Mouse (Mus musculus): Measurements from ENCODE around the gene Gle1.

The Gle1 gene

DNA sequence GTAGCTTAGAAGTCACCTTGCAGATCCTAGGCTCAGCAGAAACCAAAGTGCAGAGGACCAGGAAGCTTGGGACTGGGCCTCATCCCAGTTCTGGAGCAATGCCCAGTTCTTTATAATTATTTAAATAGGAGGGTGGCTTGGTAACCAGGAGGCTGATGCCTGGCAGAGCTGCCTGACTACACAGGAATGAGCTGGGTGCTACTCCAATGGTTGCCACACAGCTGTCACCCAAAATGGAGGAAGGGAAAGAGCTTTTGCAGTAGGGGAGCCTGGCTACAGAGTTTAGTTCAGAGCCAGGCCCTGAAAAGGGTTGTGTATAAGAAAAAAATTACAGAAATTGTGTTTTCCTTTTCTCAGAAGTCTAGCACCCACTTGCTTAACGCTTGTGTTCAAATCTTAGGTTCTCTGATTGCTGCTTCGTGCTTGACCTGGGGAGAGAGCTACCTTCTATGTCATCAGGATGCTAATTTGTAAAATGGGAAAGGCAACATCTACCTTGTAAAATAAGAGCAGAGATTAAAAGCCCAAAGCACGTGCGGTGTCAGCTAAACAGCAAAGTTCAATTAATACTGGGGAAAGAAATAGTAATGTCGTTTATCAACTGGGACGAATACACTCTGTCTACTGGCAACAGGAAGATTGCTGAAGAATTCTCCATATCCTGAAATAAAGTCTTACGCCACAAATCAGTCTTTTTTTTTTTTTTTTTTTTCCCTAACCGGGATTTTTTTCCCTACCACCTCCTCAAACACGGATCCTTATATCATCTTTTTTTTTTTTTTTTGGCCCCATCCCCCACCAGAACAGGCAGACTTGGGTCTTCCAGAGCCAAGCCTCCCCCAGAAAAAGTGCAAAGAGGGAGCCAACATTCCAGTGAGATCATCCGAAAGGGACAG is 29.4 kb downstream of the Gle1 start:
- DNase-seq (ENCODE audit: low spot score): peak; percentile 77

DNA sequence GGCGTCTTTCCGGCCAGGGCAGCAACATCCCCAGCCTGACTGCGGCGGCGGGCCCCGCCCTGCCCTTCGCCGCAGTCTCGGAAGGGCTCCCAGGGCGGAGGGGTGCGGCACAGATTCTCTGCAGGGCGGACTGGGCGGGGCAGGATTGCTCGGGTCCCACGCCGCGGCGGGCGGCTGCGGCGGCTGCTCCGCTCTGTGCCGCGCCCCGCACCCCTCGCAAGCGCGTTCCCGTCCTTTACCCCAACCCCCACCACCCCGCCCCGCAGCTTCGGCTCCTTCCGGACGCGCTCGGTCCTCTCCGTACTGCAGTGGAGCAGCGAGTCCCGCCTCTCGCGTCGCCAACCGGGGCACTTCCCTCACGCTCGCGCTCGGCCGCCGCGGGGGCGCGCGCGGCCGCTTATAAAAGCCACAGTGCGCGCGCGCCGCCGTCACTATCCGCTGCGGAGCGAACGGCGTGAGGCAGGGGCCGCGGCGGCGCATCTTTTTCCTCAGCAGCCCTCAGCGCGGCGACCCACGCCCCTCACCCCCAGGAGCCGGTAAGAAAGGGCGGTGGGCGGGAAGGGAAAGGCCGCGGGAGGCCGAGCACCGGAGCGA is 30.1 kb downstream of the Gle1 start, which contains the start of gene Sptan1:
TSS of gene Sptan1 (plus strand) at position 311 of the 594 bp plus-strand sequence.
- DNase-seq (ENCODE audit: low spot score): peak; percentile 95

DNA sequence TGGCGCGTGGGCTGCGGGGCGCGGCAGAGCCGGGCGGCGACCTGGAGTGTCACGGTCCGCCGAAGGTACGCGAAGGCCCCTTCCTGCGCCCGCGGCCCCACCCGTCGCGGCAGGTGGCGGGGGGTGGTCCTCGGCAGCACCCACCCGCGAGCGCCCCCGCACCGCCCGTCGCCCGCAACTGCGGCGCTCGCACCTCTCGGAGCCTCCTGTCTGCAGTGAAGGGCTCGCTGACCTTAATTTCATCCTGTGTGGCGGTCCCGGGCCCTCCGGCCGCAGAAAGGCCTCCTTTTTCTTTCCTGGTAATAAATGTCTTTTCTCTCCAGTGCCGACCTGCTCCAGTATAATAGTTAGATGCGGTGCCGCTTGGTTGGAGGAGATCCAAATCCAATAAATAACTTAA is 30.7 kb downstream of the Gle1 start:
- DNase-seq (ENCODE audit: low spot score): no peak

DNA sequence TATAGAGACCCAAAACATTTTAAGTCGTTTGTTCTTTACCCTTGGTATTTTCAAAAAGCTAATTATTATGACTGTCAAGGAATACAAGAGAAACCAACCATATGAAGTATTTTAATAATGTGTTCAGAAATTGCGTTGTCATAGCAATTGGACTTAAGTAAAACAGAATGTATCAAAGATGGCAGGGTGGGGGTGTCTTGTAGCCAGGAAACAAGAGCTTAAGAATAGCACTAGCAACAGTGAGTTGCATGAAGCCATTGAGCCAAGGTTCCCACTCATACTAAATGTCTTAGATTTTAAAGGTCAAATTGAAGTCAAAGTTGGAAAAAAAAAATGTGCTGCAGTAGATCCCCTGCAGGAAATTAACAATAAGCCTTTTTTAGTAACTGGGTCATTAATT is 31.6 kb downstream of the Gle1 start:
- no peak for DNase-seq (ENCODE audit: low spot score)

DNA sequence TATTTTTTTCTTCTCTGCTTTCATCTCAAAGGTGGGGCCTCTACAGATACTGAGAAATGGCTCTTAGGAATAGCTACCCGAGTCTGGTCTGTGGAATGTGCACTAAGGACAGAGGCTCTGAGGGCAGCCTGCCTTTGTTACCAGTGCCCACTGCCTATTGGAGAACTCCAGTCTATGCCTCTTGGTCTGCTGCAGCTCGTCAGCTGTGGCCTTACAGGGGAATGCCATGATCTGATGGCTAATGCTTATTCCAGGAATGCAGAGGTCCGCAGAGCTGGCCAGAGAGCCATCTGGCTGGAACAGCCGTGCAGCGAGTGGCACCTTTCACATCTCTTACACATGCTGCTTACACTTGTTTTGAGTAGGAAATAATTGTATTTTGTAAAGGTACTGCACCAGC is 32.5 kb downstream of the Gle1 start:
- no peak for DNase-seq (ENCODE audit: low spot score)

DNA sequence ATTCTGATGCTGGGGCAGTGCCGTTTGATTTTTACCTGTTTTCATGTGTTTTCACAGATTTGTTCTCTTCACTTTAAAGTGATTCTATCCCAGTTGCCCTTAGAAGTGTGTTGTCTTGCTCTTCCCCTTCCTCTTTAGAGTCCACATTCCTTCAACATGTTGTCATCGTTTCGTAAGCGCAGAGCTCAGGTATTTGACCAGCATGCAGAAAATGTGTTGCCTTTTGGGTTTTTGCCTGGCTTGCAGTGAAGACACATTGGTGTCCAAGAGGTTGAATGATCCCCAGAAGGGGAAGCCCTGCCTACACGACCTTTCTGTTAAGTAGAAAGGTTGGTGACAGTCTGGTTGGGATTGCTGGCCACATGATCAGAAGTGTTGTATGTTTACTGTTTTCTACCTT is 33.4 kb downstream of the Gle1 start:
- peak; percentile 56 for DNase-seq (ENCODE audit: low spot score)

DNA sequence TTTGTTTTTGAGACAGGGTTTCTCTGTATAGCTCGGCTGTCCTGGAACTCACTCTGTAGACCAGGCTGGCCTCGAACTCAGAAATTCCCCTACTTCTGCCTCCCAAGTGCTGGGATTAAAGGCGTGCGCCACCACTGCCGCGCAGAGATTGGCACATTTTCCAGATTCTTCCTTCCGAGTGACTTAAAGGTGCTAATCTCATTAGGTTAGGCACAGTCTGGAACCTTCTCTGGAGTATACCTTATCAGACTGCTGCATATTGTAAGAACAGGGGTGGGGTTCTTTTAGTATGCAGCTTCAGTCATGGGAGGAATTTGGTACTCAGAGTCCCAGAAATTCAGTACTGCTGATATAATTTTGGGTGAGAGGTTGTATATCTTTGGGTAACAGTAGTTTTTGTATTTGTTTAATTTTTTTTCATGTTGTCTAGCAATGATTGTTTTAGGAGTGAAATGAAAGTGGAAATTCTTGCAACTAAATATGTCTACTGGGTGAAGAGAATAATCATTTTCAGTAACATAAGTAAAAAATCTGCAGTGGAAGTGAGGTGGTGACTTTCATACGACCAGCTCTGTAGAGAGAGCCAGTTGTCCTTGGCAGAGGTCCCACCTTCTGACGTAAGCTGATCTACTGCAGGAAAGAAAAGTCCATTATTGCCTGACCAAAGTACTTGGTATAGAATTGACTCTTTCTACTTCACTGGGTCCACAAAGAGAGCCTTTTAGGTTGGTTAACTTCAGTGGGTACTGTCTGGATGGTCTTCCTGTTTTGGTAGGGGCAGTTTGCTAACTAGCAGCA is 36.8 kb downstream of the Gle1 start:
- DNase-seq (ENCODE audit: low spot score): peak; percentile 86

DNA sequence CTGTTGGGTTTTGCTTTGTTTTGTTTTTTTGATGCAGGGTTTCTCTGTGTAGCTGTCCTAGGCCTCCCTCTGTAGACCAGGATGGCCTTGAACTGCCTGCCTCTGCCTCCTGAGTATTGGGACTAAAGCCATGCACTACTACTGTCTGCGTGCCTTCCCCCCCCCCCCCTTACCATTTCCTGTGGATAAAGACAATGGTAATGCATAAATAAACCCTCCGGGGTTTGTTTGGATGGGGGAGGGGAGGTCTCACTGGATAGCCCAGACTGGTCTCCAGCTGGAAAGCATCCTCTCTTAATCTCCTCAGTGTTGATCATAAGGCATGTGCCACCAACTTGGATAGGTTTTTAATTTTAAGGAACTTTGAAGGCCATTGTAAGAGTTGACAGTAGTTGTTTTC is 38.3 kb downstream of the Gle1 start:
- peak; percentile 69 for DNase-seq (ENCODE audit: low spot score)

DNA sequence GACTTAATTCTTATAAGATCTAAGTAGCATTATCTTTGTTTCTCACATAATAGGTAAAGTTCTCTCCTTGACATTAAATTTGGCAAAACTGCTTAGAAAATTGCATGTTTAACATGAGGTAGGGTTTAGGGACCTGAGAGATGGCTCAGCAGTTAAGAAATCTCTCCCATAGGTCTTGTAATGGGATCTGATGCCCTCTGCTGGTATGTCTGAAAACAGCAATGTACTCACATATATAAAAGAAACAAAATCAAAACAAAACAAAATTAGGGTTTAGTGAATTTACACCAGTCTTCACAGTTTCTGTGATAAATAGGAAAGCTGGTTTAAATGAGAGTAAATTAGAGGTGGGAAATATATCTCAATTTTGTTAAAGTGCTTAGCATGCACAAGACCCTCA is 42.1 kb downstream of the Gle1 start:
- peak; percentile 64 for DNase-seq (ENCODE audit: low spot score)

DNA sequence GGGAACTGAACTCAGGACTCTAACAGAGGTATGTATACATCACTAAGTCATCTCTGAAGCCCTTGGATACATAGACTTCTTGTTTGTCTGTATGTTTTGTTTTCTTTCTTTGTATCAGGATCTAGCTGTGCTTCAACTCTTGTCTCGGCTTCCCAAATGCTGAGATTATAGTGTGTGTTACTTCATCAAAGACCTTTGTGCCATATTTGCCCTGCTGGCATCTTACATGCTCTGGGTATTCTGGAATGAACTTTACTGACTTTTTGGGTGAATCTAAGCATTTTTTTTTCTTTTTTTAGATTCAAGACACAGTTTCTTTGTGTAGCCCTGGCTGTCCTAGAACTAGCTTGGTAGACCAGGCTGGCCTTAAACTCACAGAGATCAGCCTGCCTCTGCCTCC is 45.4 kb downstream of the Gle1 start:
- no peak for DNase-seq (ENCODE audit: low spot score)

DNA sequence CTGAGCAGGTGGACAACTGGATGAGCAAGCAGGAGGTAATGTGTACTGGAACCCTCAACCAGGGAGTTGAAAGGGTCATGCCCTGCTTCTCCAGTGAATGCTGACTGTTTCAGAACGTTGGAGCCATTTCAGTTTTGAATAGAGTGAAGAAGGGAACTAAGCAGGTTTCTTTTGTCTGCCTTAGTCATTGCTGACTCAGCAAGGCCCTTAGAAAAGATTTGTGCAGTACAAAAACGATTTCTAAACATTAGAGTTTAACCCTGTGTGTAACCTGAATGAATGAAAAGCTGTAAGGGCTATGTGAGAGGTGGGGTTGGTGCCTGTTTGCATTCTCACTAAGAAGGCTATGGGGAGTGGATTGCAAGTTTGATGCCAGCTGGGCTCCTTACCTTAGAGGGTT is 56.7 kb downstream of the Gle1 start:
- no peak for DNase-seq (ENCODE audit: low spot score)

DNA sequence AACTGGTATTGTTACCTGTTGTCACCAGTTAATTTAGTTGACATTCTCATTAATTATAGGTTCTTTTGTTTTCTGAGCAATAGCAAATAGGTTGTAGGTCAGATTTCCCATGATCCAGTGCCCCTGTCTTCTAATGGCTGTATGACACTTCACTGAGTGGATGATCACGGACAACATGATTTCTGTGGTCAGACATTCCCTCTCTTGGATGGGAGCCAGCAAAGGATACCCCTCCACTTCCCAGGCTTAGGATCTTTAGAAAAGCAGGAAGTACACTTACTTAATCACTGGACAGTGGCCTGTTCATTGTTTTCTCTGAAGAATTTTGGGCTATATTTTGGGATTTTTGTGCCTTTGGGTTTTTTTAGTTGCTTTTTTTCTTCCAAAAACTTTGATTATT is 73.9 kb downstream of the Gle1 start:
- no peak for DNase-seq (ENCODE audit: low spot score)
